Mouse (Mus musculus) spleen, adult 18-20 months (tissue): ENCODE measurements around the gene Rnft2.

ENCODE experiments used
- DNase-seq, 2 experiments: peaks; one replicate each; pipeline ENCODE4 v3.0.0; 2022; ENCODE audit warnings: mixed read lengths in 2 of 2

Gene Rnft2

DNA sequence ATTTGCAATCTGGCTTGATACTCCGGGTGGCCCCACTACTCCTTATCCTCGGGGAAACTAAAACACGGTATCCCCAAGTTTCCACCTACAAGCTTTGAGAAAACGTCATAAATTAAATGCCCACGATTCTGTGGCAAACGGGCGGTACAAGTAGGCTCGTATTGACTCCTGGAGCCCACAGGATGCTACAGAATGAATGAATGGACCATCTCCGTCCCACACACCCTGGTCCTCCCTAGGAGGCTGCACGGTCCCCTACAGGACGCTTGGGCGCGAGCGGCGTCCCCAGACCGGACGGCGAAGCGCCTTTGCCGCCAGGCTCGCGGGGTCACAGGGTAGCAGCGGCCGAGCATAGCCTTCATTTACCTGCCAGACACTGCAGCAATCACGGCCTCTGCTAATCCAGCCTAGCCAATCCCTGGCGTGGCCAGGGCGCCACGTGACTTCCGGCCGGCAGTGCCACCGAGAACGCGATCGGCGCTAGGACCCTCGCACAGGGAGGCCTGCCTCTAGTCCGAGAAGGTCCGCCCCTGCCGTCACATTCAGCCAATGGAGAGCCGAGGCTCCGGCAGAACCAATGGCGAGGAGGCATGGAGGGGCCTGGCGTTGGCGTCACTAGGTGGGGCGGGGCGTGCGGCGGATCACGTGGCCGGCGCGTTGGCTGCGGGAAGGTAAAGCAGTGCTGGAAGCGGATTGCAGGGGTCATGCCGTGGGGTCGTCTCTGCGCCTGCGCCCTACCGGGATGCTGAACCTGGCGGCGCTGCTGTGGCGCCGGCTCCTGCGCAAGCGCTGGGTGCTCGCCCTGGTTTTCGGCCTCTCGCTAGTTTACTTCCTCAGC, at the start of gene Rnft2, which contains the start of gene 2410131K14Rik:
TSS of gene Rnft2 (minus strand) at position 511 of the 838 bp plus-strand sequence.
TSS of gene 2410131K14Rik (plus strand) at position 622 of the 838 bp plus-strand sequence.
- peak; percentile 98 to 99 for DNase-seq

DNA sequence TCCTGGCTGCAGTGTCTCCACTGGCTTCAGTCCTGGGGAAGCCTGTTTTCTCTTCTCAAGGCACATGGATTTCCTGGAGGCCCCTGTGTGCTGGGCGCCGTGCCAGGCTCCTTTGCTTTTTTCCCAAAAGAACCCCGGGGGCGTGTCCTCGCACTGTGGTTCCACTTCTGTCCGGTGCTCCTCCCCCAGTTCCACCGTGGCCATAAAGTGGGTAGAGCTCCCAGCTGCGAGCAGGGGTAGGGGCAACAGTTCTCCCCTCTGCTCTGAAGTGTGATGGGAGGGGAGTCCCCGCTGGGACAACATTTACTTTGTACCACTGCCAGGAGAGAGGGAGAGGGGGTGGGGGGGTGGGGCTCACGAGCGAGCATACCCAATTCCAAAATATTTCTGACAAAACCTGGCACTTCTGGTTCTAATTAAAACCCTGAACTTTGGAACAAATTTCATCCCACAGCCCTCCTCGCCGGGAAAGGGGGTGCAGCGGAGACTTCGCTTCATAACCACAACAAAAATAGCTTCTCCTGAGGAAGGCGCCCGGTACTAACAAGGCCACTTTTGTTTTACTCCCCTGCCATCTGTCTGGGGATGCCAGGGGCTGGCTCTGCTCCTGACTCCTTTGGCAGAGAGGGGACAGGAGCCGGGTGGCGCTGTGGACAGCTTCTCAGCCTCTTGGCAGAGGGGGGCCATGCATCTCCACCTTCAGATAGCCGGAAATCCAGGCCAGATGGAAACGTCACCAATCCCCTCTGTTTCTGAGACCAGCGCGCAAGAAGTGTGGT, 49.4 kb upstream of the Rnft2 start:
- peak; percentile 23 to 41 for DNase-seq

DNA sequence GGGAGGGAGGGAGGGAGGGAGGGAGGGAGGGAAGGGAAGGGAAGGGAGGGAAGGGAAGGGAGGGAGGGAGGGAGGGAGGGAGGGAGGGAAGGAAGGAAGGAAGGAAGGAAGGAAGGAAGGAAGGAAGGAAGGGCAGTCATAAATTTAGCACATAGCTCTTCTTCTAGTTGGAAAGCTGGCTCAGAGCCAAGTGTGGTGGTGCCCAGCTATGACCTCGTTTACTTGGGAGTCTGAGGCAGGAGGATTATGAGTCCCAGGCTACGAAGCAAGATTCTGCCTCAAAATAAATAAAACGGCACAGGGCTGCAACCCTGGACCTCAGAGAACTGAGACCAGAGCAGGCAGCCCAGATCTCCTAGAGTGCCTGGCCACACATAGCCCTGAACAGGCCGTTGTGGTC, 47.6 kb upstream of the Rnft2 start:
- DNase-seq, result no peak

DNA sequence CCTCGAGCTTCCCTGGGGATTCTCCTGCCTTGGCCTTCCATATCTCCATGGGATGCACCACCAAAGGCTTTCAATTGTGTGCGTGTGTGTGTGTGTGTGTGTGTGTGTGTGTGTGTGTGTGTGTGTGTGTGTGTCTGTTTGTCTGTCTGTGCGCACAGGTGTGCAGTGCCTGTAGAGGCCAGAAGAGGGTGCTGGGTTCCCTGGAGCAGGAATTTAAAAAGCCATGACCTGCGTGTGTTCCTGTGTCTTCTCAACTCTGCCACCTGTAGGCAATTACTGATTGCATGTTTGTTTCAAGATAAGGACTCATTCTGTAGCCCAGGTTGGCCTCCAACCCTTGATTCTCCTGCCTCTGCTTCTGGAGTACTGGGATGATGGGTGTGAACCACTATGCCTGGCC, 46.5 kb upstream of the Rnft2 start:
- no peak for DNase-seq

DNA sequence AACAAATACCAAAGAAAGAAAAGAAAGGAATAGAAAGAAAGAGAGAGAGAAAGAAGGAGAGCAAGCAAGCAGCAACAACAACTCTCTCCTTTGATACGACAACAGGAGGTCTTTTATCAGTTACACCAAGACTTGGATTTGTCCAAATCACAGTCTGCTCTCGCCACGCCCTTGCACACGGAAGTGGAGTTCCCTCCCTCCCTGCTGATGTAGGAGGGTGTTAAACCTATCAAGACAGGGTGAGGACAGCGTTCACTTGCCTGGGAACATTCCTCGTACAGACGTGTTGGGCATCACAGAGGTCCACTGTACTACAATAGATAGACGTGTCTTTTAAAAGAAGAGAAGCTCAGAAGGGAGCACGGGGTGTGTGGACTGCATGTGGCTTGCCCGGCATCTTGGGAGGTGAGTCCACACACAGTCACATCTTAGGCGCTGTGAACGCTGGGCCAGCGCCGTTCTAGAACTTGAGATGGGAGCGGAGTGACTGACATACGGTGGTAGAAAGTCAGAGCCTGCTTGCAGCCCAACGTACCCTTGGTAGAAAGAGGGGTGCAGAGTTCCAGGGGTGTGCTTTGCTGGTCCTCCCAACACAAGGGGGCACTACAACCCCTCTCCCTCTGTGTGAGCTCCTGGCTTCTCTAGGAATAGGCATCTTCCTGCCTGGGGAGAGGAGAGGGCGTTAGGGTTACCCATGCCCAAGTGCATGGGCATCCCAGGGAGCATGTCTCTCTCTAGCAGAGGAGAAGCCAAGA, 33.0 kb upstream of the Rnft2 start:
- no peak for DNase-seq

DNA sequence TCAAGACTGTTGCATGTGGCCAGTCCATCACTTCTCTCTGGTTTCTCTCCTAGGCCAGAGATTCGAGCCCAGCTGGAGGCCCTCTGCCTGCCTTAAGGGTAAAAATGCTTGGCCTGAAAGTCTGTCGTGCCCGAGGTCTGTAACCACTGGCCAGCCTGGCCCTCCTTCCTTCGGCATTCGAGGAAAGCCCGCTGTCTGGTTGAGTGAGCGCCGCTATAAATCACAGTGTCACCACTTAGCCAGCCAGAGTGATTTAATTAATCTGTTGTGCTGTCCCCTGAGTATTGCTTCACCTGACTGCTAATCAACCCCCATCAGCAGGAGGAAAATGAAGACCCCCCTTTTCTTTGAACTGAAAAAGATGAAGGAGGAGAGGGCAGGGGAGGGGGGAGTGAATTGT, 31.8 kb upstream of the Rnft2 start:
- DNase-seq, result no peak

DNA sequence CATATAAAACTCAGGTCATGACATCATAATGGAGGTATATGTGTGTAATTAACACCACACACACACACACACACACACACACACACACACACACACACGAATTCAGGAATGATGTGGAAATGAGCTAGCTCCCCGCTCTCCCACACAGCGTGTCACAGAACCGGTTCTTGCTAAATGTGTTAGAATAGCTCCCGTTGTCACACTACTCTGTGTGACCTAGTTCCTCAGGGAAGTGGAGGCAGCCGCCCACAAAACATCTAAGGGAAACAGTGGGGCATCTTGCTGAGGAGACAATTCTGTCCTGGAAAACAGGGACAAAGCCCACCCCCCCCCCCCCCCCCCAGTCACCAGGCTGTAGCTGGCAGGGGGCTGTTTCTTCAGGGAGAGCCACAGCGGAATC, 31.4 kb upstream of the Rnft2 start:
- DNase-seq, result no peak

DNA sequence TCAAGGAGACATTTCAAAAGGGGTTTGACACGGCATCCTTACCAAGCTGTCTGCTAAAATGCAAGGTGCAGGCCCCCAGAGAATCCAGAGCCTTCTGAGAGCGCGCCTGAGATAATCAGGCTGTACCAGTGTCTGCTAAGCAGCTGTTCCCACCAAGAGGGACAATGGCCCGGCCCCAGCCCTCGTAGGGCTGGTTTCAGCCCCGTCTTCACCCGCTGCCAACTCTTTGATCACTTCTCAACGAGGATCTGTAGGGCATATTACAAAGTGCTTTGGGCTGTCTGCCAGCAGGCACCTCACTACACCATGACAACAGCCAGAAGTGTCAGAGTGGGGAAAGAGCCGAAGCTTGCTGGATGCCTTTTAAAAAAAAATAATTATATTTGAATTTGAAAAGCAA, 29.6 kb upstream of the Rnft2 start:
- DNase-seq, result no peak

DNA sequence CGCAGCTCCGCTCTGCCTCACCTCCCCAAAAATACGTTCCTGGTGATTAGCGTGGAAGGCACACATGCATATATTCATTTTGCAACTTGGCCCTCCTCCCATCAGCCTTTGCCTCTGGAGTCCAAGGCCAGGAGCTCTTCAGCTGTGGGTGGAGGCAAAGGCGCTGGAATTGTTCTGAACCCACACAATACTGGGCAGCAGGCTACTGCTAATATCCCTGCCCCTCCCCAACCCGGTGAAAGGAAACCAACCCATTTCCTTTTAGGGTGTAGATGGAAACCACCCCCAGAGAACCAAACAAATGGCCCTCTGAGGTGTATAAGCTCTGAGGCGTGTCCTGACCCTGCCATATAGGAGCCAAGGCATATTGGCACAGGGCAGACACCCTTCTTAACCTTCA, 28.5 kb upstream of the Rnft2 start:
- DNase-seq, result no peak

DNA sequence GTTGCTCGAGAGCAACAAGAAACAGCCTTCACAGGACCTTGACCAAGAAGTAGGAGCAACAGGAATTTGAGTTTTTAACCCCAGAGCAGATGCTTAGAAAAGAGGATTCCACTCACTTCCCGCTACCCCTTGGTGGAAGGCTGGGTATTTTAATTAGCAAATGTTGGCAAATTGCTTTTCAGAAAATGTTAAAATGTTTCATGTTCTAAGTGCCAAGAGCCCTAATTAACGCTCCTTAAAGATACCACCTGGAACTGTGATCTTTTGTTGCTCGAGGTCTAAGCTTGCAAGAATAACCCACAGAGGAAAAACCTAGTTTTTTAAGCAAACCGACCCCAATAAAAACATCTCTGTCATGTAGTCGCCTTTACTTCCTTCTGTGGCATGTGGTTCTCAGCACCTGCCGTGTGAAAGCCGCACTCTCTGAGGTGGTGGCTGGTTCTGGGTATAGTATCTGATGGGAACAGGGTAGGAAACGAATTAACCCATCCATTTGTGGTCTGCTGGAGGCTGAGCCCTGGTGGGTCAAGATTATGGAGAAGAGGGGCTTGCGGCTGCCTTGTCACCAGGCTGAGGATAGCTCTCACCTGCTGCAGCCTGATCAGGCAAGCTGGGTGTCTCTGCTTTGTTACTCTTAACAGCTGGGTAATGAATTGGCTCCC, 26.7 kb upstream of the Rnft2 start:
- DNase-seq, result no peak

DNA sequence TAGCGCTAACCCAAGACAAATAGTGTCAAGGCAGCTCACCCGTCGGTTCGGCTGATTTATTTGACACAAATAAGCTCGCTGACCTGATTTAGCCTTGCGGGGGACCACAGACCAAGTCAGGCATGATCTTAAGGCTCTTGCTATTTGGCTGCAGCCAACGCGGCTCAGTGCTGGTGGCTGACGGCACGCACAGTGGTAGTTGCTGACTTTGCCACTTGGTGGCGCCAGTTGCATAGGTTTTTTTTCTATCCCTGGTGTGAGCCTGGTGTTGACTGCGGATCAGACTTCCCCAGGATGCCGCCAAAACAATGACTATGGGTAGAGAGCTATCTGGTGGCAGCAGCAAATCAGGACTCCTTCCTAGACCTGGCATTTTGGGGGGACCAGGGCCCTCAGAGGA, 24.1 kb upstream of the Rnft2 start:
- DNase-seq, result peak; percentile 47 to 78

DNA sequence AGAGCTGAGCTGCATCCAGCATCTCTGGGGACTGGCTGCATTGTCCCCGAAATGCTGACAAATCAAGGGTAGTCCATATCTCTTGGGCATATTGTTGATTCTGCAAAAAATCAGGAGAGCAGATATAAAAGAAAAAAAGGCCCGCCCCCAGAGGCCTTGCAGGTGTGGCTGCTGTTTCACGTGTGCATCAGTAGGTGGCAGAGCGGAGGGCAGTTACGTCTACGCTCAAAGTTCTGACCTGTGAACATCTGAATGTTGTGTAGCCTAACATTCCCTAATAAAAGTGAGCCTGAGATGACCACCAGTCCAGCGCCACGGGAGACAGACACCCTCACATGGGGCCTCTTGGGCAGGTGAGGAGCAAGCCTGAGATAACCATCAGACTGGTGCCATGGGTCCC, 21.4 kb upstream of the Rnft2 start:
- no peak for DNase-seq

DNA sequence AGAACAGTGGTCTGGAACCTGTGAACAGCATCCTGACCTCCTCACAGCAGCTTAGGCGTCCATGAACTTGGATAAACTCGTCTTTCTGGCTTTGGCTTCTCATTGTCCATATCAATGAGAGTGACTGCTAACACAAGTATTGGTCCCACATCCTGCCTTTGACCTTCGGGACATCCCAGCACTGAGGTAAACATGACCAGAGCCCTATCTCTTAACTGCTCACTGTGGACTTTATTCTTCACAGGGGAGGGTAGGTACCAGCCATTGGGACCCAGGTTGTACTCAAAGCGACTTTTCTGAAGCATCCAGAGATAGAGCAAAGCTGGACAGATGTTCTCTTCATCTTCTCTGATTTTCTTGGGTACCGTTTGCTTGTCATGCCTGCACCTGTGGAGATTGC, 20.4 kb upstream of the Rnft2 start:
- no peak for DNase-seq

DNA sequence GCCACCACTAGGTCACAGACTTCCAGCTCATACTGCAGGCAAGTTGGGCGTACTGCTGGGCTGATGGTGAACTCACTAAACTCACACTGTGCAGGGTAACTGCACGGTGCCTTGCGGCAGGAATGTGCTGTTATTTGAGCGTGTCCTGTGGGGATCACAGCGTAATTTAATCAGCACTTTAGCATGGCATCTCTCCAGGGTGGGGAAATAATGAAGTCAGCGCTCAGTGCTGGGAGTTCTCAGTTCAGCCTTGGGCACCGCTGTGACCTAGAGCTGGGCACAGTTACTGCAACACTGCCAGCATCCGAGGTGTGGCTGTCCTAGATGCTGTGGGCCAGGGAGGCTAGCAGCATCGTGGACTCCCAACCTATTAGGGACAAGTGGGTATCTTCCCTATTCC, 19.4 kb upstream of the Rnft2 start:
- DNase-seq, result no peak

DNA sequence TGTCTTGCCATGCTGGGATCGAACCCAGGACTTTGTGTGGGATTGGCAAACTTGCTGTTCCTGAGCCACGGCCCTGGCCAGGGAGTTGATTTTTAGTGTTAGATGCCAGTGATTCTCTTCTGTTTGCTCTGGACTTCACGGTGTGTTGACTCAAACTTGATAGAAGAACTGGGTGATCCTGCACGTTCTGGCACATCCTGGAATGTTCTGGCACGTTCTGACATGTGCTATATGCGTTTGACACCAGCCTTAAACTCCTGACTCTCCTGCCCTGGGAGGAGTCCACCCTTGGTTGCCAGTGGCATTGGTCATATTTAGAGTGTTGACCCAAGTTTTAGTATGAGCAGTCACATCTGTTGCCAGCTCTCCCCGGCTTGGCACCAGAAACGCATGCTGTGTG, 17.5 kb upstream of the Rnft2 start:
- no peak for DNase-seq

DNA sequence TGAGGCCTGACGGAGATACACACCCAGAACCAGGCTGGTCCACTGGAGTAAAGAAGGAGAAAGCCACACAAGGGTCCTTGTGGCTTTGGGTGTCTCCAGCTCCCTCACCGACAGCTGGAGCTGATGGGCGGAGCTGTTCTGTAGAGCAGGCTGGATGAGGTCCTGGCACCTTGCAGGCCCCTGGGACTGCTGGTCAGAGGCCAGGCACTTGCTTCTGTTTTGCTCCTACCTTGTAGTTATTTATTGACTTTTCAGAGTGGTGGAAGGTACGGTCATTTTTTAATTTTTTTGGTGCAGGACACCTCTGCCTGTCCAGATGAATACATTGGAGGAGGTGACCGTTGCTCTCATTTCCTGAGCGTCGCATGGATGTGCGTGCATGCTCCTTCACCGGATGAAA, 16.3 kb upstream of the Rnft2 start:
- no peak for DNase-seq

DNA sequence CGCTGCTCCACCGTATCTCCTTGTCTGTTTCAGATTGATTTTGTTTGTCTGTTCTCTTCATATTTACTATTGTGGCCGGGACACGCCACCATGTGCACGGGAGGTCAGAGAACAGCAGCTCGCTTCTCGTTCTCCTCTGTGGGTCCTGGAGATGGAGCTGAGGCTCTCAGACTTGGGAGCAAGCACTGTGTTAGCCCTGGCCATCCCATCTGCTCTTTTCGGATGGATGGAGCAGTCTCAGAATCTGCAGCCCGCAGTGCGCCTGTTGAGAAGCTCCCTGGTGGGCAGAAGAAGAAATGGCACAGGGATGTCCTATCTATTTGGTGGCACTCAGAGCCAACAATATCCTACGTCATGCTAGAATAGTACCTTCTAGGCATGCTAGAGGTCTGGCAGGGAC, 15.7 kb upstream of the Rnft2 start:
- DNase-seq, result no peak

DNA sequence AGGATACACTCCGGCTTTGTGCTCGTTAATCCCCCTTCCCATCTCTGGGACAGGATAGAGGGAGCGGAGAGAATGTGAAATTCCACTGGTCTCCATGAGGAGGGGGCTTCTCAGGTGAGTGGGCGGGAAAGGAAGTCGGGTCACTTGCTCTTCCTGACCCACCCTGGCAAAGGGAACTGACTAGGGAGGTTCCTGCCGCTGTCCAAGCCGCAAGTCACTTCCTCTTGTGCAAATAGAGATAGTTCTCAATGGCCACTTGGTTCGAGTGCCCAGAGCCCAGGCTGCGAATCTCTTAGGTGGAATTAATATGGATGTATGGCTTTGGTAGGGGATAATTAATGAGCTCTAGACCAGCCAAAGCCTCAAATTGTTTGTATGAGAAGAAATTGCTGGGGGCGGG, 15.1 kb upstream of the Rnft2 start:
- DNase-seq, result no peak

DNA sequence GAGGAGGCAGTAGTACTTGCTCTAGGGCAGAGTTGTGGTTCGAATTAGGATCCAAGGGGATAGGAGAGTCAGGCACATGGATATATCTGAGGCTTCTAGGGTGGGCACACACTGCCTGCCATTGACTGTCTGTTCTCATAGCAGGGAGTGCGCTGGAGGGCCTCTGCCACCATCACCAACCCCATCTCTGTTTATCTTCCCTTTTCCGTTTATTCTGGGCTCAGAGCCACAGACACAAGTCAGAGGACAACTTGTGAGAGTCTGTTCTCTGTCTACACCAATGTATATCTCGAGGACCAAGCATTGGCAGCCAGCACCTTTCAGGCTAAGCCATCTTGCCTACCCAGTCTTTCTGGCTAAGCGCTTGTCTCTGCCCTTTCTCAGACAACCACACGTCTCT, 14.7 kb upstream of the Rnft2 start:
- DNase-seq, result no peak

DNA sequence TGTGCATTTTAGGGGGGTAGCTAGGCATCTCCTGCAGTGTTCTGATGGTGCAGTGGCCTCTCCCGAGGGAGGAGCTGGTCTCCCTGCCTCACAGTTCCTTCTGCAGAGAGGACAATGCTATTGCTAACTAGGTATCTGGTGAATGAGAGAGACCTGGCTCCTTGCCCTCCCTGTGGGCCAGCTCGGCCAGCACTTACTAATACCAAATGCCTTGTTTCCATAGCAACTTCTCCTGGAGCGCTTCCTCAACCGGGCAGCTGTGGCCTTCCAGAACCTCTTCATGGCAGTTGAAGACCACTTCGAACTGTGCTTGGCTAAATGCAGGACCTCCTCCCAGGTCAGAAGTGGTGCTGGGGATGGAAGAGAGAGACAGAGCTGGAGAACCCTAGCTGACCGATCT, 14.2 kb upstream of the Rnft2 start:
- DNase-seq, result no peak

DNA sequence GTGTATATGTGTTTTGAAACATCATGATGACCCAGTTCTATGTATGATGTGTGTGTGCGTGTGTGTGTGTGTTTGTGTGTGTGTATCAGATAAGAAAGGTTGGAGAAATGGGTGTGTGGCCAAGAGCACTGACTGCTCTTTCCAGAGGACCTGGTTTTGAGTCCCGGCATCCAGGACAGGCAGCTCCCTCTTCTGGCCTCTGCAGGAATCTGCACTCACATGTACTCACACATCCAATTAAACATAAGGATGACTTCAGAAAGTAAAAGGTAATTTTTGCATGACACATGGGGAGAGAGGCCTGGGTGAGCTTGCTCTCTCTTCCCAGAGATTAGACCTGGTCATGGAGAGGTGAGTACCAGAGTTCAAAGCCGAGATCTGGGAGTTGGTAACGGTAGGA, 12.1 kb upstream of the Rnft2 start:
- DNase-seq, result no peak

DNA sequence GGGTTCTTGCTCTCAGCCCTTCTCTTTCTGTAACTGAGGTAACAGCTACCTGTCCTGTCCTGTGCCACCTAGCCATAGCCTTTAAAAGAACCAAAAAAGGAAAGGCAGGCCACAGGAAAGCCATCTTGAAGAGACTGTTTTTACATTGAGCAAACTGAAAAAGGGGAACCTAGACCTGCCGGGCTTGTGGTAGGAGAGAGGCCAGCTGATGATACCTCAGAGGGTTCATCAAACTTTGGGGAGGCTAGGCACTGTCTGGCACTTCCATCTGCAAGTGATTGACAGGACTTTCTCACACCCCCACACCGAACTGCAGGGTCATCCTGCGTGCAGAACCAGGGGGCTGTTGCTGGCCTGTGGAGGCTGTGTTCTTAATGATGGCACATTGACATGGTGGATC, 8.6 kb upstream of the Rnft2 start:
- DNase-seq, result no peak

DNA sequence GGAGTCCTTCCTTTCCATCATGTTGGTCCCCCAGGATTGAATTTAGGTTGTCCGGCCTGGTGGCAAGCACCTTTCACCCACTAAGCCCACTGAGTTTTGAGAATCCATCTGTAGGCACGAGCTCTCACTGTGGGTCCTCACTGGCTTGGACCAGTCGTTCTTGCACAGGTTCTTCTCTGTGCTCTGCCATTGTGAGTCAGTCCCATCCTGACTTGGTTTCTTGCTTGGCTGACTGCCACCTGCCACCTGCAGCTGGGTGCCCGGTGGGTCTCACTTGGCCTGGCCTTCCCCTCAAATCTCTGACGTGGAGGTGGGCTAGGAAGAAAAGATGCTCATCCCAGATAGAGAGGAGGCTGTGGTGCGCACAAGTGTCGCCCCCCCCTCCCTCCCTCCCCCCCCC, 6.1 kb upstream of the Rnft2 start:
- DNase-seq, result no peak
